Mouse (Mus musculus): ENCODE data around the gene Tmem131.

Tmem131 gene

DNA sequence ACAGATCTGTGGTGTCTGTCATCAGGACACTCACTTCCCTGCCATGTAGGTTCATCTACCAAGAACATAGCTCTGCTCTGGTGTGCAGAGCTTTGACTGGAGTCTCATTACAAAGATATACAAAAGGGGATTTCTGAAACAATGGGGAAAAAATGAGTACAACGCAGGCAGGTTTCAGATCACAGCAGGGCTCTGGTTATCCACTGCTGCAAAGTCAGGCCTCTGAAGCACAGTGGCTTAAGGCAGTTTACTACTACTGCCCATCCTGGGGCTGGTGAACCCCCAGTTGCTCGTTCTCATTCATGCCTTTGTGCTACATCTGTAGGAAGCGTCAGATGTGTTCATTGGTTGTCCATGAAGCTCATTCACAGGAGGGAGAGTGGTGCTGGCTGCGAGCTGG lies 57.0 kb downstream of the Tmem131 start:
- DNase-seq (ENCODE audit: low spot score in 2 of 2): no peak

- DNase-seq (ENCODE audit: low spot score in 2 of 2): no peak
Measured at GRCm38 (mm10) chr1:36884536-36884935, 58.9 kb downstream of the Tmem131 start.

DNA sequence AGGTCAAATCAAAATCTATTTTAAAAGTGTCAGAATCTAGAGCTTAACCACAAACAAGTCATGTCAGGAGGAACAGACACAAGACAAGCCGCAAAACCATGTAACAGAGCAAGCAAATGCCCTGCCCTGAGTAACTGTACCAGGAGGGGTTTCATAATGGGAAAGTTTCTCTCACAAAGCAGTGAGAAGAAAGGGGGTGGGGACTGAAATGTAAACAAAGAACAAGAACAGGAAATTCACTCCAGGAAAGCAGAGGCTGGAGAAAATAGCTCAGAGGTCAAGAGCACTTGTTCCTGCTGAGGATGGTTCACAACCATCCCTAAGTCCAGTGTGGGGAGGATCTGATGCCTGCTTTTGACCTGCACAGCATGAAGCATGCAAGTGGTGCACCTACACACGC lies 59.7 kb downstream of the Tmem131 start:
- DNase-seq (ENCODE audit: low spot score in 2 of 2): no peak

DNA sequence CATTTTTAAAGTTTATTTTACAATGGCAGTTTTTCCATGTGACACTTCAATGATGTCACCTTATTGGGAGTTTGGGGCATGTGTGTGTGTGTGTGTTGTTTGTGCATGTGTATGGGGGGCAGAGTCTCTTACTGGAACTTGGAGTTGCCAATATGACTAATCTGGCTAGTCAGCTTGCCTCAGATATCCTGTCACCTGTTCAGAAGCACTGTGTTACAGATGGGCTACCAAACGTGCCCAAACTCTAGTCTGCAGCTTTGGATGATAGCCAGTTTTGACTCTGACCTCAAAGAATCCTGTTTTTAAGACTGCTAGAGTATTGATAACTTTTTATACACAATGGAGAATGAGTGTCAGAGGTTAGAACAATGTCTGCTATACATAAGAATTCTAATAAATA lies 64.3 kb downstream of the Tmem131 start:
- no peak for DNase-seq (ENCODE audit: low spot score in 2 of 2)

- DNase-seq (ENCODE audit: low spot score in 2 of 2): no peak
Measured at GRCm38 (mm10) chr1:36877126-36877525, 66.3 kb downstream of the Tmem131 start.

DNA sequence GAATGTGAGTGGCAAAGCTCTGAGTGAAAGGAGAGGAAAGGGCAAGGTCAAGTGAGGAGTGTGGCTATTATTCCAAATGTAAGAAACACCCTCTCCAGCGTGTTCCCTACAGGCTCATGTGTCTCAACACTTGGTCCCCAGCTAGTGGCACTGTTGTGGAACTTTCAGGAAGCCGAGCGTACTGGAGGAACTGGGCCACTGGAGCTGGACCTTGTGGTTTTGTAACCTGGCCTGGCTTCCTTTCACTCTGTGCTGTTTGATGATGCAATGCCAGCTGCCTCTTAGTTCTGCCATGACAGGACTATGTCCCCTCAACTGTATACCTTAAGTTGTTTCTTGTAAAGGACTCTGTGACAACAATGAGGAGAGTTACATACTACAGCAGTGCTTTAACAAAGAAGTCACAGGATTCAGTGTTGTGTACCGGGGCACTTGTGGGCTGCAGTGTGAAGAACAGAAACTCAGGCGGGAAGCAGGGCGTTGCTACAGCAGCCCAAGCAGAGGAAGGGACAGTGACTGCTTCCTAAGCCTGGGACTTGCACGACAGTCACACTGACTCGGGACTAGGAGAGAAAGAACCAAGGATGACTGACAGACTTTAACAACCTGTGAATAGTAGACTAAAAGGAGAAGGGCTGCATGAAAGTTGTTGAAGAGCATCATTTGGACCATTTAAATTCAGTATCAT lies 68.4 kb downstream of the Tmem131 start:
- no peak for DNase-seq (ENCODE audit: low spot score in 2 of 2)

DNA sequence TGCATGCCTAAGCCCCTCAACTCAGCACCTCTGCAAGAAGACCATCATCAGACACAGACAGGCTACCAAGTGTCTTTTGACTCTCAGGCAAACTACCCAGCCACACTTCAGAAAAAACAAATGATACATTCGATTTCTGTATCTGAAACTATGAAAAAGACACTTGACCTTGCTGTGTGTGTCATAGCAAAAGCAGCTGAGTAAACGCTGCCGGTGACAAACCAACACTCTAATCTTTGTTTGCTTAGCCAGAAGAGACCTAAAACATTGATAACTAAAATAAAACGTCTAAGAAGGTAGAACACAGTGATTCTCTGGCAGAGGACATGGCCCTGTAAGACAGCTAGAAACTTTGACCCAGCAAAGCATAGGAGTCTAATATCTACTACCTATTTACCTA lies 72.2 kb downstream of the Tmem131 start:
- DNase-seq (ENCODE audit: low spot score in 2 of 2): no peak

DNA sequence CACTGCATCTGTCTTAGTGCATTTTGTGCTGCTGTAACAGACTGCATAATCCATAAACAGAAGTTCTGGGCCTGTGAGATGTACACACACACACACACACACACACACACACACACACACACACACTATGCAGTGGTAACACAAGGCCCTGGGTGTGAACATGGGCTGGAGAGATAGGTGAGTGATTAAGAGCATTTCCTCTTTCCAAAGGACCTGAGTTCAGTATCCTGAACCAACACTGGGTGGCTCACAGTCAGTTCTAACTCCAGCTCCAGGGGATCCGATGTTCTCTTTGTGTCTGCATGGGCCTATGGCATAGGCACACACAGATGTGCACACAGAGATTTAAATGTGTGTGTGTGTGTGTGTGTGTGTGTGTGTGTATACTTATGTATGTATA lies 72.9 kb downstream of the Tmem131 start:
- DNase-seq (ENCODE audit: low spot score in 2 of 2): no peak

DNA sequence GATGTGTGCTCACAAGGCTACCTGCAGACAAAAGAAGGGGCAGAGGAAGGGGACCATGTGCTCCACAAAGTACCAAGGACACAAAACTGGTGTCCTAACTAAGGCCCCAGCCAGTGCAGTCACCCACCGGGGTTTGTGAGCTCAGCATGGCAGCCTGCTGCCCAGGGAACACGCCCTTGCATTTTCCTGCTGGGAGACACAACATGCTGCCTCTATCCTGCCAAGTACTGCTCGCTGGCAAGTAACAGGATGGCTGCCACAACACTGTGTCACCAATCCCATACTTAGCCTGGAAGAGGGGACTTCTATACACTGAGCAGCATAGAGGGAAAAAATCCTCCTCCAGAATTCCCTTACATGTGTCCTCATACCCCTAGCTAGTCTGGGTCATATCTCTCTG lies 78.7 kb downstream of the Tmem131 start:
- no peak for DNase-seq (ENCODE audit: low spot score in 2 of 2)

DNA sequence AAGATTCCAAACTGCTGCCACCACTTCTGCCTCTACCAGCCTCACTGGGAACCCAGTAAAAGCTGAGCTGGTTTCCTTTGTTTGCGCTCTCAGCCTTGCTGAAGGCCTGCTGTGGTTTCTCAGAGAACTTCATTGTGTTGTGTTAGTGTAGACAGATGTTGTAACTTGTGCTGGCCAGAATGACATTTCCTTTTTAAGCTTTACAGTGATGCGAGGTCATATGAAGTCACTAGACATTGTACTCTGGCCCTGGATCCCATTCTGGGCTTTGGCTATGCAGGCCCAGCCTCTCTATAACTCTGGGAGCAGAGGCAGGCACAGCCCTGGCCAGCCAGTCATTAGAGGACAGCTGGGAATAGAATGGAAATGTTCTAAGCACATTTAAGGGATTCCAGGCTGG lies 81.7 kb downstream of the Tmem131 start:
- no peak for DNase-seq (ENCODE audit: low spot score in 2 of 2)

- DNase-seq (ENCODE audit: low spot score in 2 of 2): no peak
Measured at GRCm38 (mm10) chr1:36860876-36861275, 82.6 kb downstream of the Tmem131 start.

- no peak for DNase-seq (ENCODE audit: low spot score in 2 of 2)
Measured at GRCm38 (mm10) chr1:36860431-36860849, 83.0 kb downstream of the Tmem131 start.

DNA sequence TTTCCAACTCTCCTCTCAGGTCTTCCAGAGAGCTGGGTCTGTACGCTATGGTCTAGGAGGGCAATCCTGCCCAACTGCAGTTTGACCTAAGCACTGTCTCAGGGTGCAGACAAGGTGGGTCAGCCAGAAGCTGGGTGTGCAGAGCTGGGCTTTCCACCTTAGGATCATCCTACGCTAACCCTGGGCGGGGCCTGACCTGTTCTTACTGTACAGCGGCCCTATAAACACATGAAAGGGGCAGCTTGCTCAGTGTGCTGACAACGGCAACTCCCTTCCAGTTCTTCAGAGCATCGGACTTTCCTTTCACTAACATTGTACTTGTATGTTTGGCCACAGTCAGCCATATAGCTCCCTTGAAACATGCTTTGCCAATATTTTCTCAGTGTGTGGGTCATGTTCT lies 86.4 kb downstream of the Tmem131 start:
- DNase-seq (ENCODE audit: low spot score in 2 of 2): no peak

- DNase-seq (ENCODE audit: low spot score in 2 of 2): no peak
Measured at GRCm38 (mm10) chr1:36854198-36854765, 89.2 kb downstream of the Tmem131 start.

DNA sequence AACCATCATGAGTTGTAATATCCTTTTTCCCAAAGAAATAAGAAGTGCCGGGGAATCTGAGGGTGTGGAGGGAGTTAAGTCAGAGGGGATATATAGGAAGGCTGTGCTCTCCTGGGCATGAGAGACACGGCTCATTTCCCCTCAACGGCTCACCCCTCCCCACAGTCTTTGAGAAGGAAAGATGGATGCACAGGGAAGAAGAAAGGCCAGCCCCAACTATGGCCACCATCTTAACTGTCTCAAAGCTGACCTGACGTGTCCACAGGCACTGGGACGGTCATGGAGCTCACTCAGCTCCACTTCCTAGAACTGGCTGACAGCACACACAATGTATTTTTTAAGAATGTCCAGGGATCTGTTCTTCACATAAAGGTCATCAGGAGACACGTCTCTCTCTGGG lies 91.4 kb downstream of the Tmem131 start:
- DNase-seq (ENCODE audit: low spot score in 2 of 2): no peak

DNA sequence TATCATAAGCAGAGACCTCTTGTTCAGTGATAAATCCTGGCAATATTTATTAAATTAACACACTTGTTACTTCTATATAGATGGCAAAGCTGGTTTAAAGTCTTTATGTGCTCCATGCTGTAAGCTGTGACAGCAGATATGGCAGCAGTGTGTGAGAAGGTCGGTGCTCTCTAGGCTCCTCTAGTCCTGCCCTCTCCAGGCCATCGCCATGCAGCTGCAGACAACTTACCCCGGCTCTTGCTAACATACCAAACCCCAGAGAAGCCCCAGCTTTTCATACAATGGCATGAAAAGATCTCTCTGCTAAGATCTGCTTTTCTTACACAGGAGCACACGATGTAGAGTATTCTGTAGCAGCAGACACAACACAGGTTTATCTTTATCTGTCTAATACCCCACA lies 92.1 kb downstream of the Tmem131 start:
- DNase-seq (ENCODE audit: low spot score in 2 of 2): no peak

- no peak for DNase-seq (ENCODE audit: low spot score in 2 of 2)
Measured at GRCm38 (mm10) chr1:36848036-36848435, 95.4 kb downstream of the Tmem131 start.

GRCm38 (mm10) chr1:36847276-36847675 lies 96.2 kb downstream of the Tmem131 start:
- DNase-seq (ENCODE audit: low spot score in 2 of 2): no peak

DNA sequence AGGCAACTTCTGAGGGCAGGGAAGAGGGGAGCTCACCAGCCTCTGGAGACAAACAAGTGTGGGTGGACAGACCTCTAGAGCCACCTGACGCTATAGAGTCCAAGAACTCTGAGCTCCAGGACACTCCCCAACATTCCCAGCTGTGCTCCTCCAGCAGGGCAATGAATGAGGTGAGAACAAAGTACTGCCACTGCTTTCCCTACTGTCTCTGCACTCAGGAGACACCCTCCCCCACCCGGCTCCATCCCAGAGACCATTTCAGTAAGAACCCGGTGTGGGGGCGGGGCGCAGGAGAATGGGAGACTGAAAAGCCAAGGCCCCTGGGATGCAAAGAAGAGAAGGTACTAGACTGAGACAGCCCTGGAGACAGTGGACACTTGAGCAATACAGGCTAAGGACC lies 98.4 kb downstream of the Tmem131 start:
- DNase-seq (ENCODE audit: low spot score in 2 of 2): no peak

DNA sequence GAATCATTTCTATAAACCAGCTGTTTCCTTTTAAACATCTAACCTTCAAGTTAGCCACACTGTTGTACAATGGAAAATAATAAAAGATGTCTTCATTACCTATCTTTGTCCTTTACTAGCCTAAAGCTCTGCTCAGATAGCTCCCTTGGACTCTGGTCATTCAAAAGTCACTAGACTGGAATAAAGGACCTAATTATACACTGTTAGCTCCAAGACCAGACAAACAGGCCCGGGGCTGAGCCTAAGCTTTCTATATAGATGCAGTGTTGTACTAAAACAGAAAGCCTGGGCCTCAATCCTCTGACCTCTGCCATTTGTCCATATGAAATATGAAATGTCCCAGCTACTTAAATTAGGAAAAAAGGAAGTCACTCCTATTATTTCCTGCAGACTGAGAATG lies 101.7 kb downstream of the Tmem131 start:
- DNase-seq (ENCODE audit: low spot score in 2 of 2): no peak

DNA sequence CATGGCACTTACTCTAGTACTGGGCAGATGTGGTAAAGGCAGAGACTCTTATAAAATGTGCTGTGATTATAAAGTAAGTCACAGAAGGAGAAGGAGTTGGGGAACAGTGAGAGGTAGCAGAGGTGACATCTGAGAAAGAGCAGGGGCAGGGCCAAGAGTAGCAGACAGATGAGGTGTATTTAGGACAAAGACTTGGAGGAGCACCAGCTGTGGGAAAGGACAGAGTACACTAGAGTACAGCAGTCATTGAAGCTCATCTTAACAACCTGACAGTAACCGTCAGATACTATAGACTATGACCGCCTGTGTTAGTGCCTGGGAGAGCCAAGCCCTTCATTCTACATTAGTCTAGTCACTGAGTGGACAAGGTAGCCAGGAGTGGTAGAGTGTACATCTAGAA lies 102.5 kb downstream of the Tmem131 start:
- DNase-seq (ENCODE audit: low spot score in 2 of 2): no peak

DNA sequence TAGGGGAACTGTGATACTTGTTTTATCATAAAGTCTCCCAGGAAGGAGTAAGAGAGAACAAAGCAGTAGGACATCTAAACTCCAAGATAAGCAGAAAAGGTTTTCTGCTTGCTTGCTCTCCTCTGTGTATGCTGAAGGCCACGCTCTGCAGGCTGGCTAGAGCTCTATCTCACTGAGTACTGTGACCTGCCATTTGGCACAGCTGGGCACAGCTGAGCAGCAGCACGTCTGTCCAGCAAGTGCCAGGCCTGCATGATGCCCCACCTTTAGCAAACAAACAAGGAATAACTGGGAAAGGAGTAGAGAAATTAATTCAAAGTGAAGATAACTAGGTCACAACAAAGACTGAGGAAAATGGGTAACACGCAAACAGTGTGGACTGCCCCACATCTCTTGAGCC lies 103.6 kb downstream of the Tmem131 start:
- no peak for DNase-seq (ENCODE audit: low spot score in 2 of 2)

DNA sequence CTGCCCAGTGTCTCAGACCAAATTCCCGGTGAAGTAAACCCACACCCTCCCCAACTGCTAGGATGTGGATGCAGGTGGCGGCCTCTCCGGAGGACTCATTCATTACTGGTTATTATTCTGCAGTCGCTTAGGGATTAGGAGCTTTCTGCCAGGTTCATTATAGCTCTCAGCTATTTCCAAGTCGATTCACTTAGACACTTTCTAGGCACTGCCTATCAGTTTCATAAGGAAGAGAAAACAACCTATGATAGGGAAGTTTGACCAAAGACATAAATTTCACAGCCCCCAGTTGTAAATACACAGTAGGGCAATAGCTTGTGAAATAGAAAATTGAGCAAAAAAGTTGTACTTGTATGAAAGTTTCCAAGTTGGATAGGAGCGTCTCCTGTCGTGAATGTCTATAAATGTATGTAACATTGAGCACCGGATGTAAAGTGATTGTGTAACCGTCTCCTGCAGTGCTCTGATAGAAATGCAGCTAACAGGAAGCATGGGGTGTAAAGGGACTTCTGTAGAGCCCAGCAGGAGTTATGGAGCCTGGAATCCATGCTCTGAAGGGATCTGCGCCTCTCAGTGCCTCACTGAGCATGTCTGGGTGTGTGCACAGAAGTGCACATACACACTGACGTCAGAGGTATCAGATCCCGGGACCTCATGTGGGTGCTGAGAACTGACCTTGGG lies 107.1 kb downstream of the Tmem131 start:
- no peak for DNase-seq (ENCODE audit: low spot score in 2 of 2)
